8 mouse cellular contexts compared by ENCODE assay signal in the genomic region with DNA sequence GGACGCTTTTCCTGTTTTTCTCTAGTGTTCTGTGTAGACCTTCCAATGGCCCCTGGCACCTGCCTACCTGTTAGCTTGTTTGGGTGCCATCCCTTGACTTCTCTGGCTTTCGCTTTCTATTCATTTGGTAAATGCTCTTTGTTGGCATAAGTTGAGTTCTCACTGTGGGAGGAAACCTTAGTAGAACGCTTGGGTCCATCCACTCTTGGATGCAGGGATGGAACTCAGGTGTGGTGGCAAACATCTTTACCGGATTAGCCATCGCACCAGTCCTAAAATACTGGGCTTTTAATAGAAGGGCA. TPM values are rescaled to one million over a fixed set of nuclear protein-coding genes. Genes with fewer than 3 reads are reported as not detected.
DNase-seq lines count a peak whose midpoint lies in the region; ATAC-seq and TF ChIP-seq lines count a peak whose summit lies in the region.

No protein-coding gene starts in this region.

- no peaks in the 10 kb centered on the region for H3K27me3 ChIP-seq in C2C12 (ENCODE audit: control insufficient read depth, insufficient read depth, insufficient read length)
- H3K27me3 ChIP-seq in forebrain, embryonic 11.5 days (ENCODE audit: control insufficient read depth, insufficient read depth, low read length) = no peaks in the 10 kb centered on the region
- H3K27me3 ChIP-seq in liver, embryonic 13.5 days = no peaks in the 10 kb centered on the region

- TF ChIP-seq CTCF in gastrocnemius, adult 2 months (IDR thresholded peaks at IDR 0.05) = no peak
- TF ChIP-seq CTCF in C2C12 (IDR thresholded peaks at IDR 0.05; ENCODE audit: control insufficient read depth, insufficient read depth, insufficient read length) = no peak

- no peak for ATAC-seq in forebrain, embryonic 11.5 days (replicated peaks; ENCODE audit: low FRiP score)
- ATAC-seq in liver, embryonic 13.5 days (ENCODE audit: low read depth) = no peak

- H3K79me3 ChIP-seq in C2C12 (ENCODE audit: low read depth) = peaks cover 30% of the 10 kb centered on the region

- intact Hi-C loops in gastrocnemius, adult 2 months (cut with DNase I) = loop anchor here (1.0 to 5.0 kb wide), 2 partner anchors 27 to 147 kb away; a partner anchor contains a TSS

- H3K27ac ChIP-seq in gastrocnemius, adult 2 months = peak overlapping the region; percentile 88
- no peak overlapping the region for H3K27ac ChIP-seq in forebrain, embryonic 11.5 days (ENCODE audit: low read depth, low read length)
- peak overlapping the region; percentile 70 for H3K27ac ChIP-seq in liver, embryonic 13.5 days

- no peak for DNase-seq in gastrocnemius, adult 2 months
- DNase-seq in gastrocnemius, adult 8-10 months (ENCODE audit: low spot score in 2 of 2) = no peak
- DNase-seq in forebrain, embryonic 11.5 days (ENCODE audit: low spot score) = no peak
- no peak for DNase-seq in liver, embryonic 13.5 days
- DNase-seq in frontal cortex, postnatal 36 days (ENCODE audit: low spot score in 2 of 2) = no peak
- DNase-seq in gastrocnemius, postnatal 10 days = no peak
- DNase-seq in urinary bladder, postnatal 36 days (ENCODE audit: low spot score in 2 of 2) = no peak

- 3% methylated on average over 5 of the region's 5 CpGs for WGBS in forebrain, embryonic 11.5 days
- WGBS in liver, embryonic 13.5 days (ENCODE audit: insufficient replicate concordance) = 1% methylated on average over 5 of the region's 5 CpGs

- H3K9ac ChIP-seq in forebrain, embryonic 11.5 days (ENCODE audit: low read length) = peak overlapping the region; percentile 90
- H3K9ac ChIP-seq in liver, embryonic 13.5 days = peak overlapping the region; percentile 83

- peak overlapping the region; percentile 90 for H3K4me2 ChIP-seq in forebrain, embryonic 11.5 days (ENCODE audit: low read depth, low read length, severe bottlenecking)
- H3K4me2 ChIP-seq in liver, embryonic 13.5 days = peak overlapping the region; percentile 88

- H3K9me3 ChIP-seq in forebrain, embryonic 11.5 days (ENCODE audit: control insufficient read depth, low read length) = no peaks in the 10 kb centered on the region
- no peaks in the 10 kb centered on the region for H3K9me3 ChIP-seq in liver, embryonic 13.5 days (replicated peaks)

- H3K79me2 ChIP-seq in C2C12 (ENCODE audit: control insufficient read depth, insufficient read depth) = peaks cover 39% of the 10 kb centered on the region

- peaks cover 24% of the 10 kb centered on the region for H3K36me3 ChIP-seq in C2C12 (ENCODE audit: control insufficient read depth, insufficient read depth)
- peaks cover 2% of the 10 kb centered on the region; the same call in 1 of the 2 replicates for H3K36me3 ChIP-seq in forebrain, embryonic 11.5 days (ENCODE audit: control insufficient read depth, insufficient read depth, low read length)
- peaks cover 24% of the 10 kb centered on the region for H3K36me3 ChIP-seq in liver, embryonic 13.5 days

- peaks cover 5% of the 10 kb centered on the region; the same call in 1 of the 2 replicates for H3K4me1 ChIP-seq in forebrain, embryonic 11.5 days (replicated peaks; ENCODE audit: control insufficient read depth, insufficient read depth, low read length)
- H3K4me1 ChIP-seq in liver, embryonic 13.5 days (replicated peaks) = peaks cover 18% of the 10 kb centered on the region

- H3K4me3 ChIP-seq in gastrocnemius, adult 2 months = peak overlapping the region; percentile 94
- H3K4me3 ChIP-seq in C2C12 (ENCODE audit: insufficient read depth, poor library complexity, severe bottlenecking) = peak overlapping the region; percentile 74
- peak overlapping the region; percentile 94 for H3K4me3 ChIP-seq in forebrain, embryonic 11.5 days (ENCODE audit: low read depth, low read length)
- peak overlapping the region; percentile 80 for H3K4me3 ChIP-seq in liver, embryonic 13.5 days (replicated peaks)

- H3ac ChIP-seq in C2C12 (ENCODE audit: control insufficient read depth, insufficient read length, low read depth) = peak overlapping the region; percentile 93

TF ChIP-seq in C2C12, 6 proteins besides CTCF, POLR2A, EP300 and RAD21:
- TF ChIP-seq USF1 (IDR thresholded peaks at IDR 0.05; ENCODE audit: low read depth) (no peak), CEBPB (IDR thresholded peaks at IDR 0.05; ENCODE audit: low read depth) (no peak), MYOD1 (IDR thresholded peaks at IDR 0.05; ENCODE audit: control insufficient read depth, insufficient read length, low read depth) (no peak), FOSL1 (IDR thresholded peaks at IDR 0.05; ENCODE audit: insufficient read depth, low read length, poor library complexity, severe bottlenecking) (no peak), MYOG (IDR thresholded peaks at IDR 0.05; ENCODE audit: control insufficient read depth, extremely low read depth, insufficient read length) (no peak), MAX (IDR thresholded peaks at IDR 0.05) (no peak)
TF ChIP-seq in C2C12: peak in this region for 0.

RNA-seq across cellular contexts. Expression of a gene that starts 0.7 kb away (rescaled TPM):
- total RNA-seq in gastrocnemius, adult 2 months (2021) = 10 to 100 TPM; 45.6 to 63.5 TPM
- total RNA-seq in gastrocnemius, adult 8-10 months (2022) = 10 to 100 TPM; 55.1 to 62.7 (median 56.8) TPM
- 166 TPM for polyA plus RNA-seq in C2C12 (2012; fragmentation: generic; extraction: Trizol)
- 266 and 285 TPM in 2 replicates for polyA plus RNA-seq in forebrain, embryonic 11.5 days (2014; fragmentation: Nextera tagmentation; extraction: Ambion mirVana)
- polyA plus RNA-seq in liver, embryonic 13.5 days (2015; fragmentation: Nextera tagmentation; extraction: Ambion mirVana) = 129 and 133 TPM in 2 replicates
- total RNA-seq in gastrocnemius, postnatal 10 days (2021) = 10 to 100 TPM; 38.0 to 38.8 TPM

RNA-seq across cellular contexts. Expression of a gene that starts 27.6 kb away (rescaled TPM):
- 10 to 100 TPM; 54.2 to 54.5 TPM for total RNA-seq in gastrocnemius, adult 2 months (2021)
- total RNA-seq in gastrocnemius, adult 8-10 months (2022) = 10 to 100 TPM; 51.1 to 69.2 (median 58.0) TPM
- polyA plus RNA-seq in C2C12 (2012; fragmentation: generic; extraction: Trizol) = 87.7 TPM
- 85.0 and 86.3 TPM in 2 replicates for polyA plus RNA-seq in forebrain, embryonic 11.5 days (2014; fragmentation: Nextera tagmentation; extraction: Ambion mirVana)
- 55.3 and 65.7 TPM in 2 replicates for polyA plus RNA-seq in liver, embryonic 13.5 days (2015; fragmentation: Nextera tagmentation; extraction: Ambion mirVana)
- 10 to 100 TPM; 70.1 to 84.7 TPM for total RNA-seq in gastrocnemius, postnatal 10 days (2021)
